Mouse (Mus musculus): Measurements from ENCODE around the gene 4931409K22Rik.

GRCm38 (mm10) chr5:24577183-24577929, 20.7 kb upstream of the 4931409K22Rik start, which contains the start of gene Abcf2:
- TF ChIP-seq EP300 (IDR thresholded peaks at IDR 0.05; ENCODE audit: insufficient read depth, low read depth, low read length) (no peak), CTCF (IDR thresholded peaks at IDR 0.05; ENCODE audit: low read depth, low read length) (no peak)
